Mouse (Mus musculus): ENCODE results near the gene Igtp.

DNA sequence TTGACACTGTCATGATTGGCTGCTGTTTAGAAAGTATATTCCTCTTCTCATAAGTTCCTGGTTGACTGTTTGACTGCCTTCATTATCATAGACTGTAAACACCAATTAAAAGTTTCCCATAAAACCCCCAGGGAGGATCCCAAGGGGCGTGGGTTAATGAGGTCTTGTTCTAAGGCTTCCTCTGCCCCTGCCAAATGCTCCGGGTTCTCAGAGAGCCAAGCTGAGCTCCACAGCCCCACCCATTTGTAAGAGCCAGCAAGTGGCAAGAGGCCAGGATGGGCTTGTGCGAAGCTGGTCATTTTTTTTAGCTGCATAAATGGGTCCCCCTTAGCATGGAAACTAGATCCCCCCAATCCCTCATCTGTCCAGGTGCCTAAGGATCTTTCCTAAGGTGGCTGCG, 47.9 kb downstream of the Igtp start:
- no peak for TF ChIP-seq EP300 (IDR thresholded peaks at IDR 0.05; ENCODE audit: low read length)
- no peak for TF ChIP-seq ZKSCAN1 (IDR thresholded peaks at IDR 0.05; ENCODE audit: borderline replicate concordance, low read depth, low read length)
- no peak for TF ChIP-seq CTCF (conservative IDR thresholded peaks at IDR 0.05 in 1 of 2, IDR thresholded peaks at IDR 0.05 in 1 of 2; ENCODE audit: low read depth in 2 of 2, low read length in 2 of 2)
- no peak for TF ChIP-seq USF1 (IDR thresholded peaks at IDR 0.05; ENCODE audit: low read depth, low read length)
- TF ChIP-seq POLR2A (IDR thresholded peaks at IDR 0.05; ENCODE audit: low read depth, low read length), result no peak
- no peak for TF ChIP-seq JUND (conservative IDR thresholded peaks at IDR 0.05; ENCODE audit: low read depth, low read length)
- no peak for TF ChIP-seq MEF2A (IDR thresholded peaks at IDR 0.05; ENCODE audit: borderline replicate concordance, low read depth, low read length)
- TF ChIP-seq E2F4 (IDR thresholded peaks at IDR 0.05; ENCODE audit: insufficient replicate concordance, low read depth, low read length), result no peak
- TF ChIP-seq NRF1 (IDR thresholded peaks at IDR 0.05; ENCODE audit: low read depth, low read length), result no peak
- TF ChIP-seq GABPA (IDR thresholded peaks at IDR 0.05; ENCODE audit: insufficient replicate concordance, low read depth, low read length), result no peak
- no peak for TF ChIP-seq POLR2AphosphoS2 (IDR thresholded peaks at IDR 0.05; ENCODE audit: low read depth, low read length)
- TF ChIP-seq MYC (IDR thresholded peaks at IDR 0.05; ENCODE audit: low read depth, low read length), result no peak
- TF ChIP-seq RCOR1 (conservative IDR thresholded peaks at IDR 0.05; ENCODE audit: low read depth, low read length), result no peak

Measured in CH12.LX (cell line).